Mouse (Mus musculus): ENCODE measurements at regions not wholly inside any gene's neighbourhood (a gene's known extent, or its start where the extent isn't known, plus 50 kb on each side); places are given as distances from the start of the nearest gene placed in this dataset.
A peak's percentile ranks its signal among the peaks of the same experiment; 100 is the strongest.

DNA sequence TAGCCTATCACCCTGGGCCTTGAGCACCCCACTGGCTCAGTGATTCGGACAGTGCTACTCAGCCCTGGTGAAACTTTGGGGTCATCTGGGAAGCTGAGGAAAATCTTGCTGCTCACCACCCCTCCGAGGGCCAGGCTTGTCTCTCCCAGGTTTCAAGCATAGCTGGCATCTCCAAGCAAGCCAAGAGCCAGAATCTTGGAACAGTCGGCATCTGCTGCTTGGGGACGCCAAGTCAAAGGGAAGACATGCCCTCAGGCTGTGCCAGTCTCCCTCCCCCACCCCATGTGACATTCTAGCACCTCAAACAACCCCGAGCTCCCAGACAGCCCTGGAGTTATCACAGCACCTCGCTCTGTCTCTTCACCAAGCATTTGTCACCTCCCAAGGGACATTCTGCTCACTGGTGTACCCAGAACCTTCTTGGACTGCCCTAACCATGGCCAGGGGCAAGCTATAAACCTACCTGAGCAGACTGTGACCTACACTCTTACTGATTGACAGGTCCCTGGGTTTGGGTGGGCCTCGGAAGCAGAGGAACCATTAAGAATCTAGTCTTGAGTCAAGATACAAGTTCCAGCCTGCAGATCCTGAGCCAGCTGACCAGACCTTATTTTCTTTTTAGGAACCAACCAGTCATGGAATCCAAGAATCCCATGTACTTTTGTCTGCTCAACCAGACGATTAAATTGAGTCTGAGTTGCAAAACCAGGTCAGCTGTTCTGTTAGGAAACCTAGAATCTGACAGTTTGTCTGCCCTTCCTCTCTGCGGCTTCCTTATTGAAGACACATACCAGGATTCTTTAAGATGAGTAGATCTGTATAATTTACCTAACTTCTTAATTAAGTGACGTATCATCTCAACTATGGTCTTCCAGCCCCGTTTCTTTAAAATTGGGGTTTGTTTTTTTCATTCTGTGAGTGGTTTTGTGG is 83.0 kb upstream of the Otos start:
- no peak for DNase-seq (ENCODE audit: low spot score)

DNA sequence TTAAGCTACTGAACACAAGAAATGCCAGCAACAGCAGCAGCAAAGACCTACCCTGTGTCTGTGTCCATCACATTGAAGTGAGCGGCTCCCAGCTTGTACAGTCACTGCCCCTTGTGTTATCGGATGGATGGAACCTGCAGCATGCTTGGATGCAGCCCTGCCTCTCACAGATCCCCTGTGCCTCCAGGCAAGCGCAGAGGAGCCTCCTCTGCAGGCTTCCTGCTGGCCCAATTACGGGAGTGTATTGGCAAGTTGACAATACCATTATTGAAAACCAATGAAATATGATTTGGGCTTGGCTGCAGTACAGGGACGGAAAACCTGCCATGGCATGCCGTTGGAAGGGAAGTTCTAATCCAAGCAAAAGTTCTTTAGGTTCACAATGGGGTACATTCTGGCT is 81.9 kb upstream of the Otos start:
- DNase-seq (ENCODE audit: low spot score): no peak

DNA sequence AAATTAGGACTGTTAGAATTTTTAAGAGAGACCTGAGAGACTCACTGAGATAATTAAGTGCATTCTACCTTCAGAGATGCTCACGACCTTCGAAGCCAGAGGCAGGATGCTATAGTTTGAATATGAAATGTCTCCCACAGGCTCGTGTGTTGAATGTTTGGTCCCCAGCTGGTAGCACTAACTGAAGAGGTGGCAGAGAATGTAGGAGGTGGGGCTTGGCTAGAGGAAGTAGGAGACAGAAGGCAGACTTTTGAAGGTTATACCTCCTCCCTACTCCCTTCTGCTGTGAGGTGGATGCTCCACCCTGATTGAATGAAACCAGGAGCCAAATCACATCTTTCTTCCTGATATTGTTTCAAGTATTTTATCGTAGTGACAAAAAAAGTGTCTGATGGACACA is 79.3 kb upstream of the Otos start:
- no peak for DNase-seq (ENCODE audit: low spot score)

DNA sequence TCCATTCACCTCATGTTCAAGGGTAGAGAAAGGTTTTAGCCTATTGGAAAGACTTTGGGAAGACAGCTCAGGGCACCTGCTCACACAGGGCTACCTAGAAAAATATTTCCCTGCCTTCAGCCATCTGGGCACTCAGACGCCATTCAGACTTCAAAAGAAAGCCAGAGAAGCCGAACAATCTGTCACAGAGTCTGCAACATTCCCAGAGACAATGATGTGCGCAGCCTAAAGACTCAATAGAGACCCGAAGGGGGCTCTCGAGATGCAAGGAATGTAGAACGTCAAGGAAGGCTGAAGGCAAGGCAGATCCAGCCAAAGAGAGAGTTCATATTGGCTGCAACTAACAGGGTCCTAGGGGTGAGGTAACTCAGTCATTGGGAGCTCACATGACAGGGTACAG is 78.7 kb upstream of the Otos start:
- DNase-seq (ENCODE audit: low spot score): no peak

DNA sequence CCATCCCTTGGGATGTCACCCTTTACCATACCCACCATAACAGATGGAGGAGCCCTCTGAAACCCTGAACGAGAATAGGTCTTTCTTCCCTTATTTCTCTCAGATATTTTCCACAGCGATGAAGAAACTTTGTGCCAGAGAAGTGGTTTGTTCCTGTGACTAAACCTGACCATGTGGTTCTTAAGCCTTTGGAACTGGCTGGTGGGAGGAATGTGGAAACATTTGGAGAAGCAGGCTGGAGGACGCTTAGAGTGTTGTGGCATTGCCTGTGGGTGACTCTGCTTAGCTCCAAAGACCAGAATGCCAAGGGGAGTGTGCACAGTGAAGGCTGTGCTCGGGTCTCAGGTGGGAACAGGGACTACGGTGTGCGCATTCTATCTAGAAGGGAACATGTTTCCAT is 77.7 kb upstream of the Otos start:
- DNase-seq (ENCODE audit: low spot score): no peak

DNA sequence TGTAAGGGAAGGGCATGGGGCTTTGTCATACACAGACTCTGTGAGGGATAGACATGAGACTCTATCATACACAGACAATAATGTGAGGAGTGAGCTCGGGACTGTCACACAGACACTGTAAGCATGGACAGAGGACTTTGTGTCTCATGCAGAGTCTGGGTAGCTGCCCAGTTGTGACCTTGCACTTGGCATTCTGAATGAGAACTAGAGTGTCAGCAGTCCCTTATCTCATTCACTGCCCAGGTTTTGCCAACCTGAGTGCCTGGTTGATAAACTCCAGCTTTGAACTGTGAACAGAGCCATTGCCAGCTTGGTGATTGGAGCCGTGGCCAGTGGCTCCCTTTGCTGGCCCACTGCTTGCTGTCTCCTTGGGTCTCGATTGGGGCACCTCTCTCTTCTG is 75.5 kb upstream of the Otos start:
- DNase-seq (ENCODE audit: low spot score): no peak

DNA sequence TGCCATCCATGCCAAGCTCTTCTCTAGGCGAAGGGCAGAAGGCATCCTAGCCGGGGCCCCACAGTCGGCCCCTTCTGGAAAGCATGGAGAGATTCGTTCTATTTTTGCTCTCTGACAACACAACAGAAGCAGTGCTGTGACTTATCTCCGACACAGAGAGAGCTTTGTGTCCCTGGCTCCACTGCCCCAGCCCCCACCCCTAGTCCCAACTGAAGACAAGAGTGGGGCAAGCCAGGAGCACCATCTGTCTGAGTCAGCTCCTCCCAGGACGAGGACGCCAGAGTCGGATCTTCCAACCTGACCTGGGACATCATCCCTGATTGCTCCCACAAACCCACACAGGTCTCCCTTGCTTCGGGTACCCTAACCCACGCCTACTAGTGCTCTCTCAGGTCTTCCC is 71.9 kb upstream of the Otos start:
- DNase-seq (ENCODE audit: low spot score): no peak

DNA sequence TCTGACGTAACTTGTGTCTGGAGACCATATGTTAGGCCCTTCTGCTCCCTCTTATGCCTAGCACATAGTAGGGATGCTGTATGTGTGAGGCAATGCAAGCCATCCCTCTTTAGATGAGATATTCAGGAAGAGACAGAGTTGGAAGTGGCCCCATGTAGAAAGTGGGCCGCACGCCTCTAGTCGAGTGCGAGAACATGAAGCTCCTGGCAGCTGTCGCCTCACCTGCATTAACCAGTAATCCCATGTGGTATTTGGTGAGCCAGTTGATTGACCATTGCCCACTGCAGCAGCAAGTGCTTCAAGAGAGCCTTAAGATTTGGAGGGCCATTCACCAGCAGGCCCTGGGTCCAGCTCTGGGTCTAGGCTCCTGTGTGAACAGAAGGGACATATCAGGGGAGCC is 71.2 kb upstream of the Otos start:
- no peak for DNase-seq (ENCODE audit: low spot score)

DNA sequence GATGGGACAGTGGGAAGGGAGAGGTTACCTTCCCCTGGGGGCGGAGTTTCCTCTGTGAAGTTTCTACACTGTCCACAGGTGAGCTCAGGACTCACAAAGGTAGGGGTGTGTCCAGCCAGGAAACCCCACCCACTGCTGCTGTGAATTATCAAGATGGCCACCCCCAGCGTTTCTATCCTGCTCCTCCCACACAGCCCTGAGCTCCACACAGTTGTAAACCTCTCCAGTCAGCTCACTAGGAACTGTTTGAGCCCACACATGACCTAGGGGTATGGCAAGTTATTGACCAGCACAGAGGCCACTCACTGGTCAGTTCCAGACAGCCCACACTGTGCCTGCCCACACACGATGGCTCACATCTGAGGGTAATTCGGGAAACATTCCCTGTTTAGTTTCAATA is 69.5 kb upstream of the Otos start:
- DNase-seq (ENCODE audit: low spot score): no peak

DNA sequence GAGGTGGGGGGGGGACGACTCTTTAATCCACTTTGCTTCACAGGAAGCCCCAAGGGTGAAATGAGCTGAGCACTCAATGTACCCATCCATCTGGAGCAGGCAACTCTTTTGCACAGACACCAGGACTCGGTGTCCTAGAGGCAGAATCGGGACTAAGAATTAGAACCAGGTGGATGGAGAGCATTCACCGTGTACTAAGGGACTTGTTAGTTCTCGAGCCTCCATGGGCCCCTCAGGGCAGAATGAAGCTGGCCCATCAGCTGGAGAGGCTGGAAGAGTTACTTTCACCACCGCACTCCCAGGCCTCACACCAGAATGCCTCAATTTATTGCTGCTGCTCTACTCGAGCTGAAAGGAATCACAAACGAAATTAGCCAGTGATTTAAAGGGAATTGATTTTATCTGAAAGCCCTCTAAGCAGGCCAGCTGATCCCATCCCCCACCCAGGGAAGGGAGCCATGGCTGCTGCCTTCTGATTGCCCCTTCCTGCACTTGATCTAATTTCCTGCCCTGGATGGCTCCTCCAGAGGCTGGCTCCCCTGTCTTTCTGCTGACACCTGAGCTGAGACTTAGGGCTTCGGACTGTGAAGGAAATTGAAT is 66.2 kb upstream of the Otos start:
- no peak for DNase-seq (ENCODE audit: low spot score)

DNA sequence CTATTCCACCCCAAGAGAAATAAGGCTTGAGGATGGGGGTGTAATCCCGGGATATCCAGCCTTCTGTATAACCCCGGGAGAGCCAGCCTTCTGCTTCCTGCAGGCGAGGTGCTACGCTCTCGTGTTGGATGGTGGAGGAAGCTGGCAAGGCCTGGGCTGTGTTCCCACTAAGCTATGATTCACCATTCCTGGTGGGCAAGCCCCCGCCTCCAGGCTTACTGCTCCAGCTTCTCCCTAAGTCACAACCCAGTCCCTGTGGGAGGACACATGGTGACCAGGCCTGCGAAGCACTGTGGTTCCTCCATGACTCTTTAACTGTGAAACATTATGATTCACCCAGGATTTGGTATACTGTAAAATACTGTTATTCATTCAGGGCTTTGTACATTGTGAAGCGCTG is 63.7 kb upstream of the Otos start:
- DNase-seq (ENCODE audit: low spot score): no peak

DNA sequence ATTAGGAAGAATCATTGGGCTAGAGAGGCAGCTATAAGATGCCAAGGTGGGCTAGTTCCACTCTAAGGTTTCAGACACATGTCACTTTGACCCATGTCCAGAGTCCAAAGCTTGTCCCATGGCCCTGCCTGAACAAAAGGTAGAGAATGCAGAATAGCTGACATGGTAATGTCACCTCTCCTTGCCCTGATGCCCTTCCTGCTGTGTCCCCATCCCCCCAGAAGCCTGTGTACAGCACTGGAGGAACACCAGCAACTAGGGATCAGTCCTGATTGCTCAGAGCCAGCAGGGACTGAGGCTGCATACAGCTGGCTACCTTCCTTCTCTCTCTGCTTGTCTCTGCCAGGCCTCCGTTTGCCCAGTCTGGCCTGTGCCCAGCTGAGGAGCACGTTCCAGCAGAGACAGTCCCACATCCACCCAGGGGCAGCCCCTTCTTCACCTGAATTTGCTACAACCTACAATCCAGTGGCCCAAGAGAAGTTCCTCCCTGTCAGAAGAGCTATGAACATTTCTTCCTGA is 61.7 kb upstream of the Otos start:
- peak; percentile 42 for DNase-seq (ENCODE audit: low spot score)

DNA sequence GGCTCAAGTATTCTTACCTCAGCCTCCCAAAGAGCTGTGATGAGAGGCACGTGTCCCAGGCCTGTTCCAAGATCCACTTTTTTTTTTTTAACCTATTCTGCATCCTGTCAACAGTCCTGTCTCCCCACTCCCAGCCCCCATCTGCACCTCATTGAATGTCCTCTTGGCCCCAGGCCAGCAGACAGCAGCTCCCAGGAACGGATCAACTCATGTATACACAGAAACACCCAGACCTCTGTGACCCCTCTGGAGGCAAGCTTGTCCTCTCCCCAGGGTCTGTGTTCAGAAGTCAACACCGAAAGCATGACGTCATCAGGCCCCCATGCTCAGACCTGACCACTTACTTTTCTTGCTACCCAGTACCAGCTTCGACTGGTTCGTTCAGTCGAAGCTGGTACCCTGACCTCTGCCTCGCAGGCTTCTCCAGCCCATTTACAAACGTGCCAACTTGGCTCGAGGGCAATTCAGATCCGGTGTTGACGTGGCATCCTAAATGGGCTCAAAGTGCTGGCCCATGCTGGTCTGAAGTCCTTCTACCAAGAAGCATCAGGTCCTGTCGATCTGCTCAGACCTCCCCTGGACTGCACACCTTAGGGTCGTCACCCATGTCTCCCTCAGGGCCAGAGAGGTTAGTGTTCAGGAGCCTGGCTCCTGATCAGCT is 60.7 kb upstream of the Otos start:
- DNase-seq (ENCODE audit: low spot score): peak; percentile 84

DNA sequence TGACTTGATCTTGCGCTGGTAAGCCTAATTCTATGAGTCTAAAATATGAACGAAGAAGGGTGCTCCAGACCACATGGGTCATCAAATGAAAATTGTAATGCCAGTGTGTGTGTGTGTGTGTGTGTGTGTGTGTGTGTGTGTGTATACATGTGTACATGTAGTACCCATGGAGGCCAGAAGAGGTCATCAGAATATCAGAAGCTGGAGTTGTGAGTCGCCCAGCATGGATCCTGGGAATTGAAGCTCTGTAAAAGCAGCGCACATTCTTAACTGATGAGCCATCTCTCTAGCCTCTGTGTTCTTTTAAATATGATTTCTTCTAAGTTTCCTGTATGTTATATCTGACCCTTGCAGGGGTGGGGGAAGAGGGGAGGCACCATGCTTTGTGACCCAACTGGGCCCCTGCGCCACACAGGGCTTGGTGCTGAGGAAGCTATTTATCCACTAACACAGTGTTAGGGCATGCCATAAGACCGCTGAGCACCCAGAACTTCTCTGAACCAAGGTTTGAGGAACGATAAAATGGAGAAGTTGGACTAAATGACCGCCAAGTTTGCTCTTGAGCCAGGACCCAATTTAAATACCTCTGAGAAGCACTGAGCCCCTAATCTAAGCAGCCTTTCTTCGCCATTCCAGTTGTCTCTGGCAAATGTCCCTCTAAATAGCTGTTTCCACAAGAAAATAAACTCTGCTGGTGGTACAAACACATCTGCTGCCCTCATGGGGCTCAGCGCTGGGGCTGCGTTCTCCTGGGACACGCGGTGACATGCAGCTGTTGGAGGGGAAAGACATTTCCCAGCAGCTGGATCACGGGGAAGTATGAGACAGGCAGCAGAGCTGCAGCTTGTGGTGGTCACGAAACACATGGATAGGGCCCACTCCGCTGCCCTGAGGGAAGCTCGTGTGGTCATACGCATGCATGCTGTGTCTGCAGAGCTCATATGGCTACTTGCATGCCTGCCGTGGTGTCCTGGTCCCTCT is 59.6 kb upstream of the Otos start:
- no peak for DNase-seq (ENCODE audit: low spot score)

DNA sequence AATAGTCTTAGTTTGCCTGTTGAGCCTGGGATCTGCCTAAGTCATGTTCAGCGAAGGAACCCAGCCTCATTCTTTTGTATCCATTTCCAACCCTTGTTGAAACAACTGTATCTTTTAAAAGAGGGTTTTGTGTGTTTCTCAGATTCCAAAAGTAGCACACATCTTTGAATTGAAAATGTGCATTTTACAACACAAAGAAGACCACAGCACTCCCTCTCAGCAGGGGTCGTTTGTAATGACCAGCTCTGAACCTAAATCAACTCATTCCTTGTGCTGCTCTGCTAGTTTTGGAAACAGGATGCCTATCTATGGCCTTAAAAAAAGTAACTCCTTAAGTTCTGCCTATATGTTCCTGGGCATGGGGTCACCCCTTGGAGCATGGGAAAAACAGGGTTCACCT is 58.8 kb upstream of the Otos start:
- DNase-seq (ENCODE audit: low spot score): no peak

DNA sequence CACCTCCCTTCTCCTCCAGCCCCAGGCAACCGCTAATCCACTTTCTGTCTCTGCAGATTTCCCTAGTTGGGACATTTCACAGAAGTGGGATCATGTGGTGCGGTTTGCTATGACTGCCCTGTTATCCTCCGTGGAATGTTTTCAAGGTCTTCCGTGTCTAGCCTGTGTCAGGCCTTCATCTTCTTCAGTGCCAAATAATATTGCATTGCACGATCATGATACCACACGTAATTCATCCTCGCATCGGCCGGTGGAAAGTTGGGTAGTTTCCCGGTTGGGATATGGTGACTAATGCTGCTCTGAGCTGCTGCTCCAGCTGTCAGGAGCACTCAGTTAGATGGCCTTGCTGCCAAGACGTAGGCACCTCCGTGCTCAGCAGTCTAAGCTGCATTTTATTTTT is 55.3 kb upstream of the Otos start:
- DNase-seq (ENCODE audit: low spot score): peak; percentile 69

DNA sequence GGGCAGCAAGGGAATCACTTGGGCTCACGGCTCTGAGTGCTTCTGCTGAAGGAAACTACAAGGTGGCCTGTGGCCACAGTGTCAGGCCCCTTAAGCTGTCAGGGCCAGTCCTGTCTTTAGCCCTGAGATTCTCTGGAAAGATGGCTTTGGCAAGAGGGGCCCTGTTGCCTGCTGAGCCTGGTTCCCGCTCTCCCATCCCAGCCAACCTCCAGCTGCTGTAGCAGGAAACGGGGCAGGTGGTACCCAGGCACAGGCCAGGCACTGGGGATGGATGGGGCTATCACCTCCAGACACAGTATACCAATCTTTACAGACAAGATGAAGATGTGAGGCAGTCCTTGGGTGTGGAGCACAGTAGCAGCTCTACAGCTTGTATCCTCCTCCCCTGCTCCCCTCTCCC is 54.6 kb upstream of the Otos start:
- no peak for DNase-seq (ENCODE audit: low spot score)

DNA sequence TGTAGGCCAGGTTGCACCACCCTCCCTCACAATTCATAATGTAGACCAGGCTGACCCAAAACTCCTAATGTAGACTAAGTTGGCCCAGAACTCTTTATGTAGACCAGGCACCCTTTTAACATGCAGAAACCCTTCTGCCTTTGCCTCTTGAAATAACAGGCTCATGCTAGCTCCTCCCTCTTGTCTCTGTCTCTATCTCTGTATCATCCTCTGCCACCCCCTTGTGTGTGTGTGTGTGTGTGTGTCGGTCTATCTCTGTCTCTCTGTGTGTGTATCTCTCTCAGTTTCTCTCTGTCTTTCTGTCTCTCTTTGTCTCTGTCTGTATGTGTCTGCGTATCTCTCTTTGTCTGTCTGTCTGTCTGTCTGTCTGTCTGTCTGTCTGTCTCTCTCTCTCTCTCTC is 51.5 kb upstream of the Otos start:
- no peak for DNase-seq (ENCODE audit: low spot score)

DNA sequence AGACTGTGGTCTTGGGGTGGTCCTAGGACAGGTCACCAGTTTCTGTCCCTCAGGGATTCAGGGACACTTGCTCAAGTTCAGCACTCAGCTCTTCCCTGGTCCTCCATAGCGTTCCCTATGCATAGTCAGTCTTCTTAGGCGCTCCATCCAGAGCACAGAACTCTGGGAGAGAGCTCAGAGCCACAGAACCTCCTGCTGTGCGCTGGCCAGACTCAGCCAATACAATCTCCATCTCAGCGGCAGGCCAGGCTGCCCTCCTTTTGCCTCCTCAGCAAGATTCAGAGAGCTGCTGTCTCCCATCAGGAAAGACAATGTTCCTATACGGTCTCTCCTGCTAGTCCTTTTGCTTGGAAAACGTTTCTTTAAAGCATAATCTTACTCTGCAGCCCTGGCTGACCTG is 51.1 kb upstream of the Otos start:
- no peak for DNase-seq (ENCODE audit: low spot score)

DNA sequence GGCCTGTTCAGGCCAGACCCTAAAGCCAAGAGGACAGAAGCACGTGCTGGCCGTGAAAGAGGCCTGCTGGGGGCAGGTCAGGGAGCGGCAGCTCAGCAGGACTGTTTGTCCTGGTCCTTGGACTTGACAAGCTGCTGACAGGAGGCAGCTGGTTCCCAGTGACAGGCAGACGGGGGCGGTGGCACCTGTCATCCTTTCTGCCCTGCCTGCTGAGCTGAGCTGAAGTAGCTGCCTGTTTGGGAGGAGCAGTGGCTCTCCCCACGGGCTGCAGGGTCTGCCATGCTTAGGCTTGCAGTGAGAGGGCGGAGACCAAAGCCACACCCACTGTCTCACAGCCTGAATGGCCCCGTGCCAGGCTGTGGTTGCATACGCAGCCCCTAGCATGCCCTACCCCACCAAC is 50.4 kb upstream of the Otos start:
- DNase-seq (ENCODE audit: low spot score): no peak

DNA sequence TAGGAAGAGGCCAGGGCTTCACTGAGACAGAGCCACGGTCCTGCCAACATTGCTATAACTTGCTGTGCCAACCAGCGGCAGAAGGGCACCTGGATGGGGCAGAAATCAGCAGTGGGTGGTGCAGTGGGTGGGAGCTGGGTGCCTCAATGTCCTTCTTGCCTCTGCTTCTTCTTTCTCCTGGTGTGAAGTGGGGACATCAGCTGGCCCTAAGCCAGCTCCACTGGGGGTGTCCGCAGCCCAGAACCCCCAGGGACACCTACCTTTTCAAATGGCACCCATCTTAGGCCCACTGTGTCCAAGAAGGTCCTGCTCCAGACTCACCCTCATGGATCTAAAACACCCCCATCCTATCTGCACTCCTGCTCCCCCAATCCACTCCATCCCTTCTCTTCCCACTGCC is 49.9 kb upstream of the Otos start:
- DNase-seq (ENCODE audit: low spot score): no peak

Measured in adipocyte (in vitro differentiated cells).